Mouse (Mus musculus): ENCODE data around the gene Stradb. TPM values are rescaled to one million over a fixed set of nuclear protein-coding genes. Genes with fewer than 3 reads are reported as not detected.

Stradb gene
- 15.0 and 15.5 TPM in 2 replicates for polyA plus RNA-seq (2012; rRNA removed)

GRCm38 (mm10) chr1:58973366-58974221 lies at the start of gene Stradb, which contains the start of gene Trak2:
Gene Stradb (plus strand): TSS chr1:58973522.
Gene Trak2 (minus strand): TSS chr1:58973430.

Other genes starting within 250 kb of the Stradb start
- 9.9 and 10.6 TPM in 2 replicates for gene Casp8, start 178.1 kb upstream of the Stradb start, polyA plus RNA-seq (2012; rRNA removed)
- gene Trak2, start 92 bp upstream of the Stradb start, polyA plus RNA-seq (2012; rRNA removed): 24.5 and 25.8 TPM in 2 replicates
- 0.01 TPM in 1 of 2 replicates, not detected in the other for gene C2cd6, start 121.4 kb downstream of the Stradb start, polyA plus RNA-seq (2012; rRNA removed)
- gene Tmem237, start 146.9 kb downstream of the Stradb start, polyA plus RNA-seq (2012; rRNA removed): 3.2 and 3.9 TPM in 2 replicates
- gene Mpp4, start 189.9 kb downstream of the Stradb start, polyA plus RNA-seq (2012; rRNA removed): 1.0 and 1.1 TPM in 2 replicates